Mouse (Mus musculus) hindbrain, embryonic 13.5 days (tissue): ENCODE data around the gene Spcs3. TPM values are rescaled to one million over a fixed set of nuclear protein-coding genes. Genes with fewer than 3 reads are reported as not detected.

Experiments used
- ATAC-seq: fragments of 200-750 bp; cut with Nextera tagmentation; 2 replicates; pipeline ENCODE4 v1.8.0; 2017; ENCODE audit warnings: moderate TSS enrichment; ENCODE audit not compliant: low FRiP score
- H3K27ac ChIP-seq: fragments of 300-500 bp; sonication (generic); 2 replicates; pipeline ENCODE4 v1.5.1; 2015; ENCODE audit warnings: inconsistent platforms, mild to moderate bottlenecking, moderate library complexity
- H3K27me3 ChIP-seq: fragments of 300-500 bp; sonication (generic); 2 replicates; pipeline ENCODE4 v1.6.1; 2015; ENCODE audit warnings: mild to moderate bottlenecking, inconsistent platforms
- H3K36me3 ChIP-seq: fragments of 300-500 bp; sonication (generic); 2 replicates; pipeline ENCODE4 v1.6.1; 2015; ENCODE audit warnings: mild to moderate bottlenecking, inconsistent platforms
- H3K4me1 ChIP-seq: fragments of 300-500 bp; sonication (generic); replicated peaks from 2 replicates; pipeline ENCODE4 v1.6.1; 2015; ENCODE audit warnings: inconsistent platforms
- H3K4me2 ChIP-seq: fragments of 300-500 bp; sonication (generic); 2 replicates; pipeline ENCODE4 v1.6.1; 2015; ENCODE audit warnings: inconsistent platforms, mild to moderate bottlenecking, moderate library complexity
- H3K4me3 ChIP-seq: fragments of 300-500 bp; sonication (generic); 2 replicates; pipeline ENCODE4 v1.5.1; 2015; ENCODE audit warnings: mild to moderate bottlenecking, inconsistent platforms
- H3K9ac ChIP-seq: fragments of 300-500 bp; sonication (generic); 2 replicates; pipeline ENCODE4 v1.6.1; 2015; ENCODE audit warnings: mild to moderate bottlenecking, inconsistent platforms
- H3K9me3 ChIP-seq: fragments of 300-500 bp; sonication (generic); 2 replicates; pipeline ENCODE4 v1.6.1; 2016; ENCODE audit warnings: inconsistent platforms
- WGBS: fragments of 180-500 bp; shearing (Covaris S2); methylation state at CpG from one replicate; pipeline ENCODE4 v1.1.7; 2015; 5-methylcytosine and 5-hydroxymethylcytosine counted together
- polyA plus RNA-seq: library from polyadenylated mRNA; unstranded; fragments of >200 nt; fragmentation: Nextera tagmentation; extraction: Ambion mirVana; gene quantifications from 2 replicates; pipeline ENCODE4 v1.2.1, GENCODE M21; 2015

Spcs3 gene
- 53.1 and 56.2 TPM in 2 replicates for polyA plus RNA-seq

GRCm38 (mm10) chr8:54529382-54530296 lies at the start of gene Spcs3, which contains the start of gene Asb5:
TSS of gene Spcs3 (minus strand) at chr8:54529998.
TSS of gene Asb5 (plus strand) at chr8:54529580.
- Histone ChIP-seq H3K9ac (peak within 1 kb of the TSS; percentile 95), H3K4me1 (peaks cover 20% of the 10 kb centered on the region), H3K9me3 (no peaks in the 10 kb centered on the region), H3K4me3 (peak within 1 kb of the TSS; percentile 89), H3K36me3 (peaks cover 4% of the 10 kb centered on the region; the same call in 1 of the 2 replicates), H3K27me3 (no peaks in the 10 kb centered on the region), H3K27ac (peak within 1 kb of the TSS; percentile 92), H3K4me2 (peak within 1 kb of the TSS; percentile 68)
- WGBS: under 1% methylated on average over 89 of the region's 89 CpGs
- peak; percentile 96 for ATAC-seq

GRCm38 (mm10) chr8:54570618-54571609 lies 41.1 kb upstream of the Spcs3 start:
- ATAC-seq: no peak
- Histone ChIP-seq H3K27me3 (no peaks in the 10 kb centered on the region), H3K9me3 (no peaks in the 10 kb centered on the region), H3K36me3 (no peaks in the 10 kb centered on the region), H3K27ac (no peak overlapping the region), H3K9ac (no peak overlapping the region), H3K4me1 (no peaks in the 10 kb centered on the region), H3K4me2 (no peak overlapping the region), H3K4me3 (no peak overlapping the region)
- 82% methylated on average over 15 of the region's 15 CpGs for WGBS

GRCm38 (mm10) chr8:54567168-54567567 lies 37.4 kb upstream of the Spcs3 start:
- no peak overlapping the region for H3K4me3 ChIP-seq
- WGBS: 76% methylated on average over 2 of the region's 2 CpGs
- no peaks in the 10 kb centered on the region for H3K4me1 ChIP-seq
- ATAC-seq: no peak
- H3K9ac ChIP-seq: no peak overlapping the region
- H3K27ac ChIP-seq: no peak overlapping the region
- H3K36me3 ChIP-seq: no peaks in the 10 kb centered on the region
- no peaks in the 10 kb centered on the region for H3K27me3 ChIP-seq
- H3K4me2 ChIP-seq: no peak overlapping the region
- no peaks in the 10 kb centered on the region for H3K9me3 ChIP-seq

GRCm38 (mm10) chr8:54565603-54566260 lies 35.9 kb upstream of the Spcs3 start:
- H3K4me2 ChIP-seq: no peak overlapping the region
- H3K36me3 ChIP-seq: no peaks in the 10 kb centered on the region
- no peak overlapping the region for H3K9ac ChIP-seq
- no peaks in the 10 kb centered on the region for H3K27me3 ChIP-seq
- no peaks in the 10 kb centered on the region for H3K4me1 ChIP-seq
- WGBS: 85% methylated on average over 7 of the region's 7 CpGs
- H3K27ac ChIP-seq: no peak overlapping the region
- ATAC-seq: no peak
- H3K9me3 ChIP-seq: no peaks in the 10 kb centered on the region
- H3K4me3 ChIP-seq: no peak overlapping the region

GRCm38 (mm10) chr8:54565181-54565580 lies 35.4 kb upstream of the Spcs3 start:
- Histone ChIP-seq H3K9ac (no peak overlapping the region), H3K27ac (no peak overlapping the region), H3K27me3 (no peaks in the 10 kb centered on the region), H3K4me2 (no peak overlapping the region), H3K9me3 (no peaks in the 10 kb centered on the region), H3K4me3 (no peak overlapping the region), H3K4me1 (no peaks in the 10 kb centered on the region), H3K36me3 (no peaks in the 10 kb centered on the region)
- WGBS: 93% methylated on average over 1 of the region's 1 CpGs
- ATAC-seq: no peak

- H3K36me3 ChIP-seq: no peaks in the 10 kb centered on the region
- H3K9ac ChIP-seq: no peak overlapping the region
- no peak overlapping the region for H3K27ac ChIP-seq
- no peaks in the 10 kb centered on the region for H3K27me3 ChIP-seq
- 85% methylated on average over 4 of the region's 4 CpGs for WGBS
- H3K4me1 ChIP-seq: no peaks in the 10 kb centered on the region
- ATAC-seq: no peak
- no peak overlapping the region for H3K4me2 ChIP-seq
- H3K9me3 ChIP-seq: no peaks in the 10 kb centered on the region
- no peak overlapping the region for H3K4me3 ChIP-seq
Observed at GRCm38 (mm10) chr8:54562137-54562536, 32.3 kb upstream of the Spcs3 start.

- Histone ChIP-seq H3K27me3 (no peaks in the 10 kb centered on the region), H3K9ac (no peak overlapping the region), H3K36me3 (no peaks in the 10 kb centered on the region), H3K9me3 (no peaks in the 10 kb centered on the region), H3K4me2 (no peak overlapping the region), H3K4me1 (no peaks in the 10 kb centered on the region), H3K4me3 (no peak overlapping the region), H3K27ac (no peak overlapping the region)
- ATAC-seq: no peak
- WGBS: 85% methylated on average over 2 of the region's 2 CpGs
Observed at GRCm38 (mm10) chr8:54554921-54555320, 25.1 kb upstream of the Spcs3 start.

- H3K4me3 ChIP-seq: no peak overlapping the region
- no peaks in the 10 kb centered on the region for H3K9me3 ChIP-seq
- no peaks in the 10 kb centered on the region for H3K27me3 ChIP-seq
- WGBS: 97% methylated on average over 12 of the region's 12 CpGs
- H3K4me2 ChIP-seq: no peak overlapping the region
- no peak for ATAC-seq
- H3K9ac ChIP-seq: no peak overlapping the region
- H3K27ac ChIP-seq: no peak overlapping the region
- H3K36me3 ChIP-seq: no peaks in the 10 kb centered on the region
- no peaks in the 10 kb centered on the region for H3K4me1 ChIP-seq
Observed at GRCm38 (mm10) chr8:54550026-54550574, 20.3 kb upstream of the Spcs3 start.

GRCm38 (mm10) chr8:54548383-54548782 lies 18.6 kb upstream of the Spcs3 start:
- Histone ChIP-seq H3K4me1 (no peaks in the 10 kb centered on the region), H3K27ac (no peak overlapping the region)

GRCm38 (mm10) chr8:54541331-54541730 lies 11.5 kb upstream of the Spcs3 start:
- Histone ChIP-seq H3K4me3 (no peak overlapping the region), H3K4me2 (no peak overlapping the region), H3K9me3 (no peaks in the 10 kb centered on the region), H3K27ac (no peak overlapping the region), H3K4me1 (no peaks in the 10 kb centered on the region), H3K27me3 (no peaks in the 10 kb centered on the region), H3K36me3 (no peaks in the 10 kb centered on the region), H3K9ac (no peak overlapping the region)
- ATAC-seq: no peak
- WGBS: 82% methylated on average over 1 of the region's 1 CpGs

More at GRCm38 (mm10) chr8:54548383-54548782, 18.6 kb upstream of the Spcs3 start:
- Histone ChIP-seq H3K36me3 (no peaks in the 10 kb centered on the region), H3K4me3 (no peak overlapping the region), H3K27me3 (no peaks in the 10 kb centered on the region), H3K9me3 (no peaks in the 10 kb centered on the region), H3K9ac (no peak overlapping the region), H3K4me2 (no peak overlapping the region)
- WGBS: 68% methylated on average over 6 of the region's 6 CpGs
- ATAC-seq: no peak

- ATAC-seq: no peak
- Histone ChIP-seq H3K4me3 (no peak overlapping the region), H3K27ac (no peak overlapping the region), H3K36me3 (no peaks in the 10 kb centered on the region), H3K4me2 (no peak overlapping the region), H3K27me3 (no peaks in the 10 kb centered on the region), H3K4me1 (no peaks in the 10 kb centered on the region), H3K9ac (no peak overlapping the region), H3K9me3 (no peaks in the 10 kb centered on the region)
- 96% methylated on average over 3 of the region's 3 CpGs for WGBS
Observed at GRCm38 (mm10) chr8:54537285-54537684, 7.5 kb upstream of the Spcs3 start.
